Mouse (Mus musculus) cerebellum, adult 9-11 months (tissue): Measurements from ENCODE around the gene Thap11.

Experiments
- DNase-seq: peaks from one replicate; pipeline ENCODE4 v3.0.0; 2022

Gene Thap11

GRCm38 (mm10) chr8:105900941-105901616, 46.1 kb downstream of the Thap11 start:
- no peak for DNase-seq
